In genomic region chr1:34298631-34299184, GRCm38 (mm10) we compare ENCODE assay signal across 9 mouse cellular contexts.
A peak's percentile ranks its signal among the peaks of the same experiment; 100 is the strongest.
DNase-seq lines count a peak whose midpoint lies in the region; ATAC-seq and TF ChIP-seq lines count a peak whose summit lies in the region.
"Had no signal": no experiment of that assay in that cellular context is flagged by ENCODE, and none has a peak within 500 bp of the region (broad histone marks: within the 10 kb centered on the region; RNA-seq: fewer than 3 reads in every experiment).

No protein-coding gene starts in this region.

- DNase-seq in heart, postnatal 14 days = peak; percentile 47 to 55
- DNase-seq in heart, adult 8-10 months (ENCODE audit: low spot score) = no peak
- peak; percentile 94 for DNase-seq in brain, embryonic 14.5 days (ENCODE audit: low read depth)
- DNase-seq in forebrain, postnatal 0 days = peak; percentile 69
- peak; percentile 76 for DNase-seq in lung, postnatal 10 days

- H3K4me2 ChIP-seq in forebrain, postnatal 0 days (ENCODE audit: low read depth) = no peak overlapping the region
- H3K4me2 ChIP-seq in heart, embryonic 12.5 days = no peak overlapping the region
- no peak overlapping the region for H3K4me2 ChIP-seq in intestine, embryonic 16.5 days (ENCODE audit: low read depth, low read length)
- H3K4me2 ChIP-seq: heart, embryonic 15.5 days had no signal

- intact Hi-C loops in heart, postnatal 14 days (cut with DNase I) = no loop called here

- WGBS in forebrain, postnatal 0 days = 22% methylated on average over 18 of the region's 18 CpGs
- 85% methylated on average over 18 of the region's 18 CpGs for WGBS in heart, embryonic 12.5 days
- 73% methylated on average over 18 of the region's 18 CpGs for whole genome bisulfite sequencing in intestine, embryonic 16.5 days

- H3K27me3 ChIP-seq in forebrain, postnatal 0 days (ENCODE audit: insufficient read depth, low read length) = no peaks in the 10 kb centered on the region
- no peaks in the 10 kb centered on the region for H3K27me3 ChIP-seq in heart, embryonic 12.5 days (replicated peaks)
- H3K27me3 ChIP-seq in intestine, embryonic 16.5 days (replicated peaks; ENCODE audit: control insufficient read depth, insufficient read depth, low read length) = no peaks in the 10 kb centered on the region
- H3K27me3 ChIP-seq: heart, embryonic 15.5 days had no signal

- no peak for TF ChIP-seq POLR2A in brain, embryonic 14.5 days (IDR thresholded peaks at IDR 0.05; ENCODE audit: borderline replicate concordance, extremely low read depth, insufficient read depth, insufficient read length, poor library complexity, severe bottlenecking)

- peak; percentile 59 for ATAC-seq in forebrain, postnatal 0 days
- no peak for ATAC-seq in erythroblast, adult 5-6 weeks (replicated peaks; ENCODE audit: low FRiP score, poor library complexity, severe bottlenecking)
- ATAC-seq in heart, embryonic 12.5 days (ENCODE audit: insufficient number of reproducible peaks, low FRiP score) = no peak
- ATAC-seq in intestine, embryonic 16.5 days = no peak

- H3K9me3 ChIP-seq in forebrain, postnatal 0 days (ENCODE audit: low read length) = no peaks in the 10 kb centered on the region
- H3K9me3 ChIP-seq in heart, embryonic 12.5 days (replicated peaks) = no peaks in the 10 kb centered on the region
- no peaks in the 10 kb centered on the region for H3K9me3 ChIP-seq in intestine, embryonic 16.5 days (ENCODE audit: control insufficient read depth, low read length)
- H3K9me3 ChIP-seq: heart, embryonic 15.5 days had no signal

- no peak overlapping the region for H3K9ac ChIP-seq in forebrain, postnatal 0 days
- no peak overlapping the region for H3K9ac ChIP-seq in heart, embryonic 12.5 days
- no peak overlapping the region for H3K9ac ChIP-seq in intestine, embryonic 16.5 days (ENCODE audit: low read depth, low read length)
- H3K9ac ChIP-seq: heart, embryonic 15.5 days had no signal

- no peak overlapping the region for H3K4me3 ChIP-seq in forebrain, postnatal 0 days (ENCODE audit: low read depth, low read length)
- H3K4me3 ChIP-seq in heart, embryonic 12.5 days = no peak overlapping the region
- H3K4me3 ChIP-seq in intestine, embryonic 16.5 days (ENCODE audit: low read length) = no peak overlapping the region
- H3K4me3 ChIP-seq: heart, embryonic 15.5 days had no signal

- TF ChIP-seq CTCF in brain, embryonic 14.5 days (IDR thresholded peaks at IDR 0.05; ENCODE audit: borderline replicate concordance, extremely low read depth, insufficient read depth, insufficient read length) = no peak
- TF ChIP-seq CTCF in forebrain, postnatal 0 days (IDR thresholded peaks at IDR 0.05; ENCODE audit: low read depth) = no peak

- no peaks in the 10 kb centered on the region for H3K4me1 ChIP-seq in forebrain, postnatal 0 days (ENCODE audit: insufficient read depth)
- H3K4me1 ChIP-seq in heart, embryonic 12.5 days (replicated peaks) = no peaks in the 10 kb centered on the region
- no peaks in the 10 kb centered on the region; the same call in 1 of the 2 replicates for H3K4me1 ChIP-seq in intestine, embryonic 16.5 days (ENCODE audit: control insufficient read depth, insufficient read depth, low read length)

- no peak overlapping the region for H3K27ac ChIP-seq in forebrain, postnatal 0 days (ENCODE audit: low read depth, low read length)
- H3K27ac ChIP-seq in heart, embryonic 12.5 days (ENCODE audit: poor library complexity, severe bottlenecking) = no peak overlapping the region
- H3K27ac ChIP-seq in intestine, embryonic 16.5 days (ENCODE audit: low read length) = no peak overlapping the region
- H3K27ac ChIP-seq: heart, embryonic 15.5 days had no signal

- peaks cover 65% of the 10 kb centered on the region for H3K36me3 ChIP-seq in forebrain, postnatal 0 days (ENCODE audit: insufficient read depth)
- H3K36me3 ChIP-seq in heart, embryonic 12.5 days = peaks cover 80% of the 10 kb centered on the region
- H3K36me3 ChIP-seq in intestine, embryonic 16.5 days (ENCODE audit: control insufficient read depth, insufficient read depth, low read length) = peaks cover 8% of the 10 kb centered on the region; the same call in 1 of the 2 replicates
